Mouse (Mus musculus) NIH3T3 (cell line): ENCODE data around the gene Olfr1347.
"Not testable (repeated sequence)": the region's sequence is repeated elsewhere in the genome, so short reads cannot be mapped to it uniquely, and the experiment has no call there.

ENCODE experiments used
- DNase-seq: peaks from one replicate; pipeline ENCODE4 v3.0.0-alpha.2; 2012; ENCODE audit warnings: low read depth

The Olfr1347 gene

DNA sequence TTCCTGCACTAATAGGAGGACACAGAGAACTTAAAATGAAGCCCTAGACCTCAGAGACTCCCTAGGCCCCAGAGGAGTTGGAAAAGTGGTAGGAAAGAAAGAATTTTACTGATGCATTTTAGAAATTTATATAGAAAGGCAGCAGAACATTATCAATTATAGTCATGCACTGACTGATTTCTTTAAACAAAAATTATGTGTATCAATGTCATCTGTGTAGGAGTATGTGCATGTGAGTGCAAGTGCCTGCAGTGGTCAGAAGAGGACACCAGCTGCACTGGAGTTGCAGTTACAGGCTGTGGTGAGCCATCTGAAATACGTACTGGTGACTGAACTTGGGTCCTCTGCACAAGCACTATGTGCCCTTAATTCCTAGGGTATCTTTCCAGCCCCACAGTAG lies at the start of gene Olfr1347:
TSS of gene Olfr1347 (minus strand) at position 101 of the 400 bp plus-strand sequence.
- DNase-seq: no peak

- DNase-seq: peak; percentile 38
These were observed 26.6 kb upstream of the Olfr1347 start for GRCm38 (mm10) chr7:6526141-6526540.

GRCm38 (mm10) chr7:6525001-6525400 lies 25.4 kb upstream of the Olfr1347 start:
- peak; percentile 6 for DNase-seq

- DNase-seq: no peak
These were observed 23.3 kb upstream of the Olfr1347 start, which contains the start of gene Olfr1349 for GRCm38 (mm10) chr7:6522850-6523249. TSS of gene Olfr1349 (minus strand) at chr7:6522950.

DNA sequence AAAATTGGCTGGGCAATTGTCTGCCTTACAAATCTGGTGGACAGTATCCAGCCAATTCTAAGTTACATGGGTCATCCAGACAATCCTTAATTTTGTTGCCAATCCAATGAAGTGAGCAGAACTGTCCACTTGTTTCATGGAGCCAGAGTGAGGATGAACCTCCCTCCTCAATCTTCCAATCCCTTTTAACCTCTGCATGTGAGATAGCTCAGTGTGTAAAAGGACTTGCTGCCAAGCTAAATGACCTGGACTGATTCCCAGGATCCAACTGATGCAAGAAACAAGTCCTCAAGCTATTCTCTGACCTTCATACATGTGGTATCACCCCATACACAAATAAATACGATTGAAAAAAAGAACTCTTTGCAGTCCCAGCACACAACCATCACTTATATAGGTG lies 22.1 kb upstream of the Olfr1347 start:
- DNase-seq: no peak

- DNase-seq: no peak
These were observed 9.1 kb upstream of the Olfr1347 start, which contains the start of gene Olfr1348 for GRCm38 (mm10) chr7:6508648-6509047. TSS of gene Olfr1348 (minus strand) at chr7:6508748.

DNA sequence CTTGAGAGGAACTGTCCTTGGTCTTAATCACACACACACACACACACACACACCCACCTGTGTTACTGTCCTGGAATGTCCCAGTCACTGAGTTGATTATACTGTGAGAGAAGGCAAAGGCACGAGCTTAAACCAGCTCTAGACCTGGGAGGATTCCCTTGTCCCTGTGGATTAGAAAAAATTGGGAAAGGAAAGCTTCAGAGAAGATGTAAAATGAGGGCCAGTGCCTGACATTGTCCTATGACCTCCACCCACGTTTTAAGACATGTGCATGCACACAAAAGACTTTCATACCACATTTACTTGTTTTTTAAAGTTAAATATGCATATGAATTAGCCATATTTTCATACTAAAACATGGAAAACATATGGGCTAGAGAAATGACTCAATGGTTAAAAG lies 12.7 kb downstream of the Olfr1347 start, which contains the start of gene Olfr5:
TSS of gene Olfr5 (minus strand) at position 101 of the 400 bp plus-strand sequence.
- DNase-seq: no peak

DNA sequence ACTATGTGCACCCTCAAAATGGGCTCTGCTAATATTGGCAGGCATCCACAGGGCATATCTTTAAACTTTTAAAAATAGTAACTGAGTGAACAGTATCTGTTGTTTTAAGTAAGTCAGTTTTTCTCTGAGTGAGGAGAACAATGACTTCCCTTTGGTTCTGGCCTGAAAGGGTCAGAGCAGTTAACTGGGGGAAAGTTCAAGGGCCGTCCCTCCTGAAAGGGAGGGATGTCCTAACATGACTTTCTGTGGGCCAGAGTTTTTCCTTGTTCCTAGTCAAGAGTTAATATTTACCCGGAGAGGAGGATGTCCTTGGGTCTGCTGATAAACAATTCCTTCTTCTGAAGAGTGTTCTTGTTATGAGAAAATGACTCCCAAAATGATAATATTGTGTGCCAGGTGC lies 21.9 kb downstream of the Olfr1347 start:
- DNase-seq: not testable (repeated sequence)

- DNase-seq: no peak
These were observed 32.6 kb downstream of the Olfr1347 start, which contains the start of gene Olfr1346 for GRCm38 (mm10) chr7:6466951-6467350. TSS of gene Olfr1346 (plus strand) at chr7:6467101.

DNA sequence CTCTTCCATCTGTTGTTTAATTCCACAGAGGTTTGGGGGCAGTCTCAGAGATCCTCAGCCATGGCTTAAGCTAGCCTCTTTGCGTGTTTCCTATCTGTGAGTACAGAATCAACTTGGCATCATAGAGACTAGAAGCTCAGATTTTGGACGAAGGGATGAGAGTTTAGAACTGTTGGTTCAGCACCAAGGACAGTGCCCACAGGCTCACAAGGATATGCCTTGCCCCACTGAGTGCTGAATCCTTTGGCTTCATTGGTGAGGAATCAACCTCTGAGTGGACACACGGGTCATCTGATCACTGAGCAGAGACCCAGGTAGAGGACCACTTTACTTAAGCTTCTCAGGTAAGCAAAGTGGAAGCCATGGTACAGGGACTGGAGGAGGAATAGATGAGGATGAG lies 43.2 kb downstream of the Olfr1347 start:
- peak; percentile 22 for DNase-seq

DNA sequence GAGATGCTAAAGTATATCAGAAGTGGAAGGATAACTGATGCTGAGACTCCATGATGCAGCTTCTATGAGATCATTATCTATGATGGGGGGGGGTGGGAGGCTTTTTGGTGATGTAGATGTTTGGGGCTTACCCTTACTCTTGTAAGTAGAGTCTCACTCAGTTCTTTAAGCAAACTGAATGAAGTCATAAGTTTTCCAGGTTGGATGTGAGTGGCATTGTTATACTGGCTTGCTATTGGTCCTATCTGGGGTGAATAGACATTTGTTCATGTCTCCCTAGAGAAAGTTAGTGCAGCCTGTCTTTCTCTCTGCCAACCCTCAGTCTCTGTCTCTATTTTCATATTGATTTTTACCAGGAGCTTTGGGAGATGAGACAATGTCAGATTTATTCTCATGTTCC lies 43.7 kb downstream of the Olfr1347 start, which contains the start of gene Olfr1336:
TSS of gene Olfr1336 (plus strand) at position 301 of the 400 bp plus-strand sequence.
- no peak for DNase-seq

GRCm38 (mm10) chr7:6447771-6448170 lies 51.8 kb downstream of the Olfr1347 start:
- no peak for DNase-seq

DNA sequence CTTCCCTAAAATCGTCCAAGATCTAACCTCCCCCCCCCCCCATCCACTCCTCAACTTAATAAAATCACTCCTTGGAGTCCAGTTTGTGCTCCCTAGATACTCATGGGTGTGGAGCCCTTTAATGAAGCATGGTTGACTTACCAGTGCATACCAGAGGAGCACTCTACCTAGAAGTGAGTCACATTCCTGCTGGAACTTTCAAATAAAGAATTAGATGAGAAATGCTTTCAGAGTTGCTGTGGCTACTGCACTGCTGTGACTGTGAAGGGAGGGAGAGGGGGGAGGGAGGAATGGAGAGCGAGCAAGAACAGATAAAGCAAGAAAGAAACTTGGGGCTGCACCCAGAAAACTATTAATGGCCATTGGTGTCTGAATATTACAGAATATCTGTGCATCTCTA lies 58.4 kb downstream of the Olfr1347 start:
- DNase-seq: no peak

GRCm38 (mm10) chr7:6438388-6438787 lies 61.2 kb downstream of the Olfr1347 start, which contains the start of gene Olfr1344:
TSS of gene Olfr1344 (plus strand) at chr7:6438688.
- no peak for DNase-seq
